Mouse (Mus musculus) embryo, embryonic 10 days (tissue): ENCODE data around the gene Prkca.

ENCODE experiments used
- DNase-seq: peaks from one replicate; pipeline ENCODE4 v3.0.0-alpha.2; 2015; ENCODE audit warnings: low spot score

Prkca gene

GRCm38 (mm10) chr11:108340293-108340692 is 3.4 kb downstream of the Prkca start:
- no peak for DNase-seq

- peak; percentile 25 for DNase-seq
Measured at GRCm38 (mm10) chr11:108336445-108336844, 7.3 kb downstream of the Prkca start.

GRCm38 (mm10) chr11:108335536-108335935 is 8.2 kb downstream of the Prkca start:
- no peak for DNase-seq

GRCm38 (mm10) chr11:108334658-108335057 is 9.1 kb downstream of the Prkca start:
- no peak for DNase-seq

- DNase-seq: no peak
Measured at GRCm38 (mm10) chr11:108333583-108334379, 9.9 kb downstream of the Prkca start.

GRCm38 (mm10) chr11:108333006-108333405 is 10.7 kb downstream of the Prkca start:
- no peak for DNase-seq

GRCm38 (mm10) chr11:108330818-108331217 is 12.9 kb downstream of the Prkca start:
- no peak for DNase-seq

GRCm38 (mm10) chr11:108325943-108326342 is 17.8 kb downstream of the Prkca start:
- DNase-seq: no peak

- no peak for DNase-seq
Measured at GRCm38 (mm10) chr11:108322156-108322555, 21.6 kb downstream of the Prkca start.

GRCm38 (mm10) chr11:108320561-108320960 is 23.2 kb downstream of the Prkca start:
- no peak for DNase-seq

GRCm38 (mm10) chr11:108319162-108319561 is 24.6 kb downstream of the Prkca start:
- DNase-seq: no peak

GRCm38 (mm10) chr11:108317878-108318277 is 25.9 kb downstream of the Prkca start:
- DNase-seq: no peak

- DNase-seq: no peak
Measured at GRCm38 (mm10) chr11:108315736-108316135, 28.0 kb downstream of the Prkca start.

- DNase-seq: no peak
Measured at GRCm38 (mm10) chr11:108312516-108312915, 31.2 kb downstream of the Prkca start.

GRCm38 (mm10) chr11:108311912-108312311 is 31.8 kb downstream of the Prkca start:
- DNase-seq: no peak

- no peak for DNase-seq
Measured at GRCm38 (mm10) chr11:108309791-108310190, 33.9 kb downstream of the Prkca start.

GRCm38 (mm10) chr11:108308253-108308652 is 35.5 kb downstream of the Prkca start:
- no peak for DNase-seq

GRCm38 (mm10) chr11:108307258-108307657 is 36.5 kb downstream of the Prkca start:
- no peak for DNase-seq

GRCm38 (mm10) chr11:108303787-108304186 is 39.9 kb downstream of the Prkca start:
- no peak for DNase-seq

GRCm38 (mm10) chr11:108301796-108302490 is 41.8 kb downstream of the Prkca start:
- no peak for DNase-seq

GRCm38 (mm10) chr11:108301036-108301435 is 42.7 kb downstream of the Prkca start:
- no peak for DNase-seq

GRCm38 (mm10) chr11:108300443-108300842 is 43.3 kb downstream of the Prkca start:
- DNase-seq: no peak

GRCm38 (mm10) chr11:108299913-108300312 is 43.8 kb downstream of the Prkca start:
- DNase-seq: no peak
